ENCODE assay signal across 11 mouse cellular contexts in the genomic region with DNA sequence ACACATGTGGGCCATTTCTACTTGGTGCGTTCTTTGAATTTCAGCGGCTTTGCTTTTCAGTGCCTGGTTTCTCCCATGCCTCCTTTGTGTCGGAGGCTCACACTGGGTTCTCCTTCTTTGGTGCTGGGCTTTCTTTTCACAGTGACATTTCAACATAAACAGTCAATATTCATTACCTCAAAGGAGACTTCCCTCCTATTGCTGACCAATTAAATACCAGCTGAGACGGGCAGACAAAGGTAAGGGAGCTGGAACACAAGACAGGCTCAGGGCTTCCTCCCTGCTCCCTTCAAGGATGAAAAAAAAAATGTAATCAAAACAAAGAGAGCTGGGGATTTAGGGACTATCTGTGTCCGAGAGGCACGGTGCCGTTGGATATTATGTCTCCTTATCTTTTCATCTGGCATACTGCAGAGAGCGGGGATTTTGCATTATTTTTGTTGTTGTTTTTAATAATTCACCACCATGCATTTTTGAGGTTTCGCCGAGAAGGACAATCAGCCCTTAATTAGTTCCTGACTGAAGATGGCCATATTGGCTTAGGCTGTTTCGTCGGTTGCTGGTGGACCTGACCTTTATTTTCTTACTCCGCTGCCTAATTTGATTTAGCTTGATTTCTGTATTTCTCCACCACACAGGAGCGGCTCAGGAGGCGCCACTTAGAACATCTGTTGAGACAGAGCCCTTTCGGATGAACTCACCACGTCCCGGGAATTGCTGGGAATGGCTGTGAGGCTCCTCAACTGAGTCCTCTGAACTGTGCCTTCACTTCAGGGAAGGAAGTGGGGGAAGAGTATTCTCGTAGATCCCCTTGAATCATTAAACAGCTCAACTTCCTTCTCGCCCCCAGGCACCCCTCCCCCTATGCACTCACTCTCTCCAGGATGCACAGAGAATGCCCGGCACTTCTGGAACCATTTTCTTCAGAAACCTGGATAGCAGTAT.
DNase-seq lines count a peak whose midpoint lies in the region; ATAC-seq and TF ChIP-seq lines count a peak whose summit lies in the region.
"Had no signal": no experiment of that assay in that cellular context is flagged by ENCODE, and none has a peak within 500 bp of the region (broad histone marks: within the 10 kb centered on the region; RNA-seq: fewer than 3 reads in every experiment).

No protein-coding gene starts in this region.

- peak overlapping the region; percentile 40 for H3K4me3 ChIP-seq in kidney, postnatal 0 days (replicated peaks; ENCODE audit: low read depth, low read length)
- H3K4me3 ChIP-seq in forebrain, embryonic 10.5 days, result peak overlapping the region; percentile 44
- H3K4me3 ChIP-seq in limb, embryonic 10.5 days, result peak overlapping the region; percentile 42
- peak overlapping the region; percentile 32 for H3K4me3 ChIP-seq in neural tube, embryonic 15.5 days (replicated peaks)

- no peak overlapping the region for H3K27ac ChIP-seq in kidney, postnatal 0 days
- H3K27ac ChIP-seq in forebrain, embryonic 10.5 days, result peak overlapping the region; percentile 84
- H3K27ac ChIP-seq in limb, embryonic 10.5 days, result no peak overlapping the region; the same call in 1 of the 2 replicates
- no peak overlapping the region for H3K27ac ChIP-seq in neural tube, embryonic 15.5 days (replicated peaks)

- H3K27me3 ChIP-seq in kidney, postnatal 0 days (ENCODE audit: insufficient read depth, low read length), result no peaks in the 10 kb centered on the region
- peaks cover 92% of the 10 kb centered on the region for H3K27me3 ChIP-seq in forebrain, embryonic 10.5 days (ENCODE audit: poor library complexity, severe bottlenecking)
- H3K27me3 ChIP-seq in limb, embryonic 10.5 days (ENCODE audit: low read depth, poor library complexity, severe bottlenecking), result peaks cover 37% of the 10 kb centered on the region
- H3K27me3 ChIP-seq in neural tube, embryonic 15.5 days (replicated peaks), result peaks cover 48% of the 10 kb centered on the region

- no peaks in the 10 kb centered on the region for H3K36me3 ChIP-seq in kidney, postnatal 0 days (ENCODE audit: insufficient read depth, low read length)
- no peaks in the 10 kb centered on the region for H3K36me3 ChIP-seq in forebrain, embryonic 10.5 days (replicated peaks)
- no peaks in the 10 kb centered on the region for H3K36me3 ChIP-seq in limb, embryonic 10.5 days
- no peaks in the 10 kb centered on the region for H3K36me3 ChIP-seq in neural tube, embryonic 15.5 days
- H3K36me3 ChIP-seq: G1E had no signal

- peak overlapping the region; percentile 71 for H3K4me2 ChIP-seq in kidney, postnatal 0 days (ENCODE audit: low read length)
- H3K4me2 ChIP-seq in neural tube, embryonic 15.5 days, result peak overlapping the region; percentile 53

- no peak for ATAC-seq in kidney, postnatal 0 days (replicated peaks; ENCODE audit: low FRiP score, low read depth)
- ATAC-seq in neural tube, embryonic 15.5 days (ENCODE audit: low FRiP score), result peak; percentile 61; the same call in 1 of the 2 replicates

- H3K9me3 ChIP-seq in kidney, postnatal 0 days (replicated peaks; ENCODE audit: low read length), result no peaks in the 10 kb centered on the region
- no peaks in the 10 kb centered on the region for H3K9me3 ChIP-seq in forebrain, embryonic 10.5 days
- H3K9me3 ChIP-seq in limb, embryonic 10.5 days (replicated peaks), result no peaks in the 10 kb centered on the region
- H3K9me3 ChIP-seq in neural tube, embryonic 15.5 days (replicated peaks), result no peaks in the 10 kb centered on the region
- H3K9me3 ChIP-seq: G1E had no signal

- H3K9ac ChIP-seq in kidney, postnatal 0 days (ENCODE audit: low read depth, low read length), result peak overlapping the region; percentile 47; the same call in 1 of the 2 replicates
- H3K9ac ChIP-seq in neural tube, embryonic 15.5 days (replicated peaks), result 0 out of 2 replicates have a peak overlapping the region, but pooled peaks have one; percentile 15

- DNase-seq in kidney, postnatal 0 days (ENCODE audit: low spot score), result peak; percentile 40
- DNase-seq in kidney, adult 8-10 months, result no peak
- peak; percentile 41 for DNase-seq in forebrain, embryonic 10.5 days (ENCODE audit: extremely low spot score, low spot score)
- DNase-seq in limb, embryonic 10.5 days (ENCODE audit: low spot score), result peak; percentile 37
- DNase-seq in gastrocnemius, postnatal 4 days (ENCODE audit: low spot score in 2 of 2), result no peak
- no peak for DNase-seq in left cerebral cortex, adult 18-20 months (ENCODE audit: low spot score in 2 of 2)
- no peak for DNase-seq in layer of hippocampus, postnatal 25 days (ENCODE audit: extremely low spot score in 1 of 2, low spot score in 1 of 2)
- DNase-seq: cerebellum, adult 11-12 months; thymus, adult 18-20 months had no signal

- WGBS in kidney, postnatal 0 days, result 8% methylated on average over 21 of the region's 21 CpGs
- 2% methylated on average over 21 of the region's 21 CpGs for WGBS in forebrain, embryonic 10.5 days
- 8% methylated on average over 21 of the region's 21 CpGs for WGBS in limb, embryonic 10.5 days
- WGBS in neural tube, embryonic 15.5 days, result 3% methylated on average over 21 of the region's 21 CpGs

- no peak for TF ChIP-seq CTCF in kidney, postnatal 0 days (IDR thresholded peaks at IDR 0.05; ENCODE audit: low read depth)

- no peaks in the 10 kb centered on the region for H3K4me1 ChIP-seq in kidney, postnatal 0 days (replicated peaks; ENCODE audit: insufficient read depth, low read length)
- H3K4me1 ChIP-seq in forebrain, embryonic 10.5 days, result peaks cover 64% of the 10 kb centered on the region
- peaks cover 48% of the 10 kb centered on the region for H3K4me1 ChIP-seq in limb, embryonic 10.5 days
- H3K4me1 ChIP-seq in neural tube, embryonic 15.5 days, result peaks cover 13% of the 10 kb centered on the region; the same call in 1 of the 2 replicates

Comparison
In these comparisons a context has a peak if more than half of its experiments do, and no peak if none do; other contexts are left out.
1. DNase-seq: peak in kidney, postnatal 0 days (single experiment), forebrain, embryonic 10.5 days (single experiment) and limb, embryonic 10.5 days (single experiment); none in kidney, adult 8-10 months (0 of 2), gastrocnemius, postnatal 4 days (0 of 2), left cerebral cortex, adult 18-20 months (0 of 2) and layer of hippocampus, postnatal 25 days (0 of 2).
2. Peak in every context shown above with its lines, with median percentiles within 50 percentile points of each other: H3K4me3 ChIP-seq.